Comparison of ENCODE assay signal across 10 mouse cellular contexts in the genomic region with DNA sequence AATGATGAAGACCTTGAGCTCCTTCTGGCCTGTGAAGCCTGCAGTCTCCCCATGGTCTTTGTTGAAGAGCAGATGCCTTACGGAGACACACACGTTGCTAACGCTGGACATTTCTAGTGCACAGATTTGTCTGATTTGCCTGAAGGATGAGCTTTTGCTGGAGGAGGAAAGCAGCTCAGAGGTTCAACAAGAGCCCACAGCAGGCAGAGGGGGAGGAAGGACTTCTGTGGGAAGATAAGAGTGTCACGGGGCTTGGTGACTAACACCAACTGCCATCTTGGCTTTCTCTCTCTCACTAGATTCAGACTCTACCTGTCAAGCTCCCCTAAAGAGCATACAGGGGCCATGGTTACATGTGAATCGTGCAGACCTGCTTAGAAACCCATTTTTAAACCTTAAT.
"Had no signal": no experiment of that assay in that cellular context is flagged by ENCODE, and none has a peak within 500 bp of the region (broad histone marks: within the 10 kb centered on the region; RNA-seq: fewer than 3 reads in every experiment).

No protein-coding gene starts in this region.

- ATAC-seq: liver, postnatal 0 days; lung, postnatal 0 days had no signal

- DNase-seq: kidney, adult 2 months; kidney, postnatal 25 days; layer of hippocampus, adult 9-11 months; liver, postnatal 0 days; lung, embryonic 14.5 days; midbrain, embryonic 14.5 days; right cerebral cortex, postnatal 14 days; spleen, adult 18-20 months; thymus, postnatal 25 days had no signal
